Mouse (Mus musculus) erythroid progenitor cell, adult 5-6 weeks (primary cell): ENCODE measurements around the gene Ywhah. TPM values are rescaled to one million over a fixed set of nuclear protein-coding genes. Genes with fewer than 3 reads are reported as not detected.

Source experiments
- ATAC-seq: replicated peaks from 2 replicates; pipeline ENCODE4 v1.8.0; 2016; ENCODE audit warnings: moderate number of reproducible peaks, mild to moderate bottlenecking, moderate TSS enrichment, inconsistent platforms; ENCODE audit not compliant: poor library complexity, low FRiP score, severe bottlenecking
- total RNA-seq, 2 experiments: library from RNA; stranded (forward) in 1 of 2; stranded (reverse) in 1 of 2; fragments of 150-400 nt in 1 of 2; fragments of 186-747, 209-891 nt in 1 of 2; gene quantifications; 2 replicates each; pipeline versions ENCODE4 v1.2.3 to v1.2.4; 2015 to 2017; ENCODE audit warnings: low replicate concordance in 2 of 2

Gene Ywhah
- total RNA-seq (2015; ENCODE audit: low replicate concordance) (322 and 398 TPM in 2 replicates), total RNA-seq (2017; ENCODE audit: low replicate concordance) (229 and 280 TPM in 2 replicates)

GRCm38 (mm10) chr5:33018561-33019425 is at the start of gene Ywhah:
TSS of gene Ywhah (plus strand) at chr5:33018816.
- ATAC-seq = peak; percentile 88

- no peak for ATAC-seq
These were observed 42.1 kb upstream of the Ywhah start for GRCm38 (mm10) chr5:32976541-32976940.

- ATAC-seq = no peak
These were observed 41.4 kb upstream of the Ywhah start for GRCm38 (mm10) chr5:32977179-32977578.

- no peak for ATAC-seq
These were observed 33.2 kb upstream of the Ywhah start for GRCm38 (mm10) chr5:32985379-32985778.

GRCm38 (mm10) chr5:32987873-32988272 is 30.7 kb upstream of the Ywhah start:
- no peak for ATAC-seq

GRCm38 (mm10) chr5:32989959-32990640 is 28.5 kb upstream of the Ywhah start:
- ATAC-seq = no peak

- ATAC-seq = no peak
These were observed 27.5 kb upstream of the Ywhah start for GRCm38 (mm10) chr5:32991152-32991551.

GRCm38 (mm10) chr5:32994471-32994870 is 24.1 kb upstream of the Ywhah start:
- no peak for ATAC-seq

- ATAC-seq = no peak
These were observed 22.9 kb upstream of the Ywhah start for GRCm38 (mm10) chr5:32995756-32996155.

- ATAC-seq = no peak
These were observed 22.1 kb upstream of the Ywhah start for GRCm38 (mm10) chr5:32996560-32996959.

GRCm38 (mm10) chr5:32997686-32998085 is 20.9 kb upstream of the Ywhah start:
- no peak for ATAC-seq

- ATAC-seq = no peak
These were observed 19.8 kb upstream of the Ywhah start for GRCm38 (mm10) chr5:32998783-32999182.

GRCm38 (mm10) chr5:33001111-33001510 is 17.5 kb upstream of the Ywhah start:
- no peak for ATAC-seq

GRCm38 (mm10) chr5:33002781-33003180 is 15.8 kb upstream of the Ywhah start:
- no peak for ATAC-seq

GRCm38 (mm10) chr5:33003500-33003899 is 15.1 kb upstream of the Ywhah start:
- no peak for ATAC-seq

- ATAC-seq = no peak
These were observed 14.5 kb upstream of the Ywhah start for GRCm38 (mm10) chr5:33004110-33004509.

GRCm38 (mm10) chr5:33005442-33006145 is 13.0 kb upstream of the Ywhah start:
- ATAC-seq = no peak

GRCm38 (mm10) chr5:33006670-33007069 is 11.9 kb upstream of the Ywhah start:
- no peak for ATAC-seq

GRCm38 (mm10) chr5:33007371-33007770 is 11.2 kb upstream of the Ywhah start:
- no peak for ATAC-seq

GRCm38 (mm10) chr5:33009301-33009700 is 9.3 kb upstream of the Ywhah start:
- ATAC-seq = no peak
